Mouse (Mus musculus): ENCODE data around the gene Foxg1. TPM values are rescaled to one million over a fixed set of nuclear protein-coding genes. Genes with fewer than 3 reads are reported as not detected.

Foxg1 gene
- polyA plus RNA-seq, 2 experiments = not detected

DNA sequence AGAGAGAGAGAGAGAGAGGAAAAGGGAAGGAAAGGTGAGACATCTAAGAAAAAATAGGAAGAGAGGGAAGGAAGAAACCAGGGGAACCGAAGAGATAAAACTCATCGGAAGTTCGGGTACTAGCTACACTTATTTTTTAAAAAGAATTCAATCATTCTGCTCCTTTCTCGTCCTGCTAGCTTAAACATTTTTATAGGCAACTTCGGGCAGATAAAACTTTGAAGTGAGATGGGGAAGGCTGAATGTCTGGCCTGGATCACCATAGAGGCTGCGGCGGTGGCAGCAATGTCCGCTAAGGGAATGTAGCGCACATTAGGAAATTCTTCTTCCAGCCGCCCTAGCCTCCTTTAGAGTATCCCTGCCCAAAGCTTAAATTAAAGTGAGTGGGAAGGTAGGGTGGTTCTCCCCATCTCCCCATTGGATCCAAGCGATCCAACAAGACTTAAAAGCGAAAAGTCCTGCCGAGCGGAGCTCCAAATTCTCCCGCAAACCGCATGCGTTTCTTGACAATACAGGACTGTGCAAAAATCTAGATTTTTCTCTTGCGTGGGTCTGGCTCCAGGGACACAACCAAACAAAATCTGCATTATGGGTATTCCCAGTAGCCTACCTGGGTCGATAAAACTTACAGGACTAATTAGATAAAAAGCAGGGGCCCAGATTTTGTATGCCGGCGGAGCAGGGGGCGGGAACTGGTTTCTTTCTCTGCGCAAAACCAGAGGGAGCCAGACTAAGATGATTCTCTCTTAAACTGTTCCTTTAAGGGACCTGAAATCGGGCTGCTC is 8.4 kb upstream of the Foxg1 start:
- Histone ChIP-seq H3K9me3 (ENCODE audit: control insufficient read depth, low read length) (no peaks in the 10 kb centered on the region), H3K27ac (no peak overlapping the region), H3K9ac (replicated peaks) (no peak overlapping the region), H3K4me1 (replicated peaks; ENCODE audit: control insufficient read depth in 2 of 2, insufficient read depth in 2 of 2, low read length in 1 of 2) (no peaks in the 10 kb centered on the region), H3K36me3 (replicated peaks; ENCODE audit: control insufficient read depth, insufficient read depth, low read depth) (no peaks in the 10 kb centered on the region), H3K4me2 (ENCODE audit: low read depth) (0 out of 2 replicates have a peak overlapping the region, but pooled peaks have one; percentile 22), H3K27me3 (ENCODE audit: control insufficient read depth, insufficient read depth, low read length) (peaks cover 56% of the 10 kb centered on the region), H3K4me3 (ENCODE audit: insufficient read depth in 1 of 2, low read depth in 2 of 2, low read length in 2 of 2) (no peak overlapping the region)
- 3% methylated on average over 24 of the region's 24 CpGs for WGBS (ENCODE audit: insufficient replicate concordance)
- TF ChIP-seq CTCF (IDR thresholded peaks at IDR 0.05; ENCODE audit: low read depth) = no peak
- no peak for TF ChIP-seq EP300 (IDR thresholded peaks at IDR 0.05; ENCODE audit: low read depth)
- DNase-seq (ENCODE audit: low read depth in 3 of 3, low spot score in 3 of 3) = no peak
- no peak for ATAC-seq (ENCODE audit: insufficient read depth)

GRCm38 (mm10) chr12:49374606-49374995 is 7.9 kb upstream of the Foxg1 start:
- no peak for DNase-seq (ENCODE audit: low read depth in 3 of 3, low spot score in 3 of 3)
- Histone ChIP-seq H3K27ac (no peak overlapping the region), H3K9me3 (ENCODE audit: control insufficient read depth, low read length) (no peaks in the 10 kb centered on the region), H3K9ac (replicated peaks) (no peak overlapping the region), H3K4me3 (ENCODE audit: insufficient read depth in 1 of 2, low read depth in 2 of 2, low read length in 2 of 2) (no peak overlapping the region), H3K4me1 (replicated peaks; ENCODE audit: control insufficient read depth in 2 of 2, insufficient read depth in 2 of 2, low read length in 1 of 2) (no peaks in the 10 kb centered on the region), H3K27me3 (ENCODE audit: control insufficient read depth, insufficient read depth, low read length) (peaks cover 62% of the 10 kb centered on the region), H3K36me3 (replicated peaks; ENCODE audit: control insufficient read depth, insufficient read depth, low read depth) (no peaks in the 10 kb centered on the region), H3K4me2 (ENCODE audit: low read depth) (0 out of 2 replicates have a peak overlapping the region, but pooled peaks have one; percentile 22)
- WGBS (ENCODE audit: insufficient replicate concordance) = 2% methylated on average over 14 of the region's 14 CpGs
- TF ChIP-seq EP300 (IDR thresholded peaks at IDR 0.05; ENCODE audit: low read depth) (no peak), CTCF (IDR thresholded peaks at IDR 0.05; ENCODE audit: low read depth) (peak; percentile 29; the same call in 1 of the 2 replicates)
- no peak for ATAC-seq (ENCODE audit: insufficient read depth)

DNA sequence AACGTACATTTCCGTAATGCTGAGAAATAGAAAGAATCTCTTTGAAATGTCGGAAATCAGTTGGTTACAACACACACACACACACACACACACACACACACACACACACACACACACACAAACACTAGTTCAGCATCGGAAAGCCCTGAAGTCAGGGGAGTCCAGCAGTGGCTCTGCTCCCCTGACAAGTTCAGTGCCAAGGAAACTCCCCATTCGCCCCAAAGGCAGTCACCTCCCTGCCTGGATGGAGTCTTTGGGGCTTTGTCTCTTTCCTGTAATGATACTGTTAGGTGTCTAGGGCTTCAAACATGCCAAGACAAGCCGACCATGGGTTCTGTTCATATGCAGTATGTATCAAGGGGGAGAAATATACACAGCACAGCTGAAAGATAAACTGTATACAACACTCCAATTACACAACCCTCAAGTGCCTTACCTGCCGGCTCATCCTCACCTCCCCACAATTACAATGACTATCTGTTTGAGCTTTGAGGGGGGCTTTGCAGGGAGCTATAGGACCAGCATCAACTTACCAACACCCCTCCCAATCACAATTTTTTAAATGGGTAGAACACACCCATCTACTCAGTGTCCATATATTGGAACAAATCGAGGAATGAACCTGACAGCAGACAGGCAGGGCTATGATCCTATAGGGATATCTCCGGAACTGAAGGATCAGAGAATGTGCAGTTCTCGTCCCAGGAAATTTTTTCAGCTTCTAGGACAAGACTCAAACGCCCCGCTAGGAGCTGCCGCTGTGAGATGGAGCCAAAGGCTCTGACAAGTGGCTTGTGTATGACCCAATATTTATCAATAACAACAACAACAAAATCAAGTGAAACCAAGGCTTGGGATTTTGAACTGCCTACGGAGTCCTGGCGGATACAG is 6.8 kb upstream of the Foxg1 start:
- H3K9me3 ChIP-seq (ENCODE audit: control insufficient read depth, low read length) = no peaks in the 10 kb centered on the region
- DNase-seq (ENCODE audit: low read depth in 3 of 3, low spot score in 3 of 3) = no peak
- no peak overlapping the region for H3K27ac ChIP-seq
- H3K4me2 ChIP-seq (ENCODE audit: low read depth) = no peak overlapping the region
- H3K36me3 ChIP-seq (replicated peaks; ENCODE audit: control insufficient read depth, insufficient read depth, low read depth) = no peaks in the 10 kb centered on the region
- H3K4me3 ChIP-seq (ENCODE audit: insufficient read depth in 1 of 2, low read depth in 2 of 2, low read length in 2 of 2) = no peak overlapping the region
- H3K9ac ChIP-seq (replicated peaks) = no peak overlapping the region
- TF ChIP-seq CTCF (IDR thresholded peaks at IDR 0.05; ENCODE audit: low read depth) (no peak), EP300 (IDR thresholded peaks at IDR 0.05; ENCODE audit: low read depth) (no peak)
- 4% methylated on average over 15 of the region's 15 CpGs for WGBS (ENCODE audit: insufficient replicate concordance)
- H3K27me3 ChIP-seq (ENCODE audit: control insufficient read depth, insufficient read depth, low read length) = peaks cover 72% of the 10 kb centered on the region
- H3K4me1 ChIP-seq (replicated peaks; ENCODE audit: control insufficient read depth in 2 of 2, insufficient read depth in 2 of 2, low read length in 1 of 2) = no peaks in the 10 kb centered on the region
- ATAC-seq (ENCODE audit: insufficient read depth) = no peak

DNA sequence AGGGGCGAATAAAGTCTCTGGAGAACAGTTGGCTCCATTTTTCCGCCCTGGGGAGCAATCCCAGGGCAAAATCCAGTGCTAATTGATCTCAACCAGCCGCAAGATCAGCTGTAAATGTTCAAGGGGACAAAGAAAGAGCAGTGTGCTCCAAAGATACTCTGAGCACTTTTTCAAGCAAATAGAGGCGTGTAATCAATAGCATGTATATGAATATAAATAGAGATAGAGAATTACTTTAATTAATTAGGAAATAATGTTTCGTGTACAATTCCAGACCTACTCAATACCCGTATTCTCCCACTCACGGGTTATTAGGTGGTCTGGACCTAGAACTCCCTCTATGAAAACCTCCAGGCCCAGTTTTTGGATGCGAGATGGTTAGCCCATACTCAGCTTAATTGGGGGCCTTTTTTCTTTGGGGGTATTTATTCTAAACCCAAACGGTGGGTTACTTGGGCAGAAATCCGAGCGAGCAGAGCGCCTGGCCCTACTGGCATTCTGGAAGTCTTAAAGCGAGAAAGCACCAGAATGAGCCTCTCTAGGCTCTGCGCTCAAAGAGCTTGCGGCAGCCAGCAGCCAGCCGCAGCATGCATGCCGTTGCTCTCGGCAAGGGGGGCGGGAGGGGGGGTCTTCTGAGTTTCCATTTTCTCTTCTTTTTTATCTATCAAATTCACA is 6.0 kb upstream of the Foxg1 start:
- WGBS (ENCODE audit: insufficient replicate concordance) = 4% methylated on average over 19 of the region's 19 CpGs
- TF ChIP-seq CTCF (IDR thresholded peaks at IDR 0.05; ENCODE audit: low read depth) (no peak), EP300 (IDR thresholded peaks at IDR 0.05; ENCODE audit: low read depth) (no peak)
- no peak for DNase-seq (ENCODE audit: low read depth in 3 of 3, low spot score in 3 of 3)

More for the DNA sequence above, 6.0 kb upstream of the Foxg1 start:
- H3K27me3 ChIP-seq (ENCODE audit: control insufficient read depth, insufficient read depth, low read length) = peaks cover 79% of the 10 kb centered on the region
- H3K36me3 ChIP-seq (replicated peaks; ENCODE audit: control insufficient read depth, insufficient read depth, low read depth) = no peaks in the 10 kb centered on the region
- no peaks in the 10 kb centered on the region for H3K9me3 ChIP-seq (ENCODE audit: control insufficient read depth, low read length)
- H3K4me2 ChIP-seq (ENCODE audit: low read depth) = no peak overlapping the region
- no peaks in the 10 kb centered on the region for H3K4me1 ChIP-seq (replicated peaks; ENCODE audit: control insufficient read depth in 2 of 2, insufficient read depth in 2 of 2, low read length in 1 of 2)
- no peak overlapping the region for H3K9ac ChIP-seq (replicated peaks)
- H3K4me3 ChIP-seq (ENCODE audit: insufficient read depth in 1 of 2, low read depth in 2 of 2, low read length in 2 of 2) = no peak overlapping the region
- ATAC-seq (ENCODE audit: insufficient read depth) = no peak
- H3K27ac ChIP-seq = no peak overlapping the region
